Mouse (Mus musculus) ES-E14 (cell line): ENCODE results near the gene Vax1. TPM values are rescaled to one million over a fixed set of nuclear protein-coding genes. Genes with fewer than 3 reads are reported as not detected.

Source experiments
- DNase-seq: peaks from one replicate; pipeline ENCODE4 v3.0.0-alpha.2; 2013; ENCODE audit warnings: low read depth, low spot score
- H3K27ac ChIP-seq: 2 replicates; pipeline ENCODE4 v1.5.1; 2012; ENCODE audit warnings: low read depth, mild to moderate bottlenecking, low read length, moderate library complexity, mixed read lengths; ENCODE audit not compliant: poor library complexity, insufficient read depth, severe bottlenecking
- H3K36me3 ChIP-seq: 2 replicates; pipeline ENCODE4 v1.6.1; 2012; ENCODE audit warnings: mild to moderate bottlenecking, low read length, moderate library complexity, mixed read lengths; ENCODE audit not compliant: control insufficient read depth, poor library complexity, insufficient read depth, severe bottlenecking
- H3K4me1 ChIP-seq, 2 experiments: fragments of 150-350 bp in 1 of 2; sonication (generic) in 1 of 2; 2 replicates each; pipeline ENCODE4 v1.6.1; 2012; ENCODE audit warnings: low read length in 2 of 2, mild to moderate bottlenecking in 1 of 2, mixed read lengths in 1 of 2; ENCODE audit not compliant: control insufficient read depth in 2 of 2, insufficient read depth in 2 of 2, poor library complexity in 1 of 2
- H3K4me3 ChIP-seq, 2 experiments: fragments of 150-350 bp in 1 of 2; sonication (generic) in 1 of 2; 2 replicates each; pipeline ENCODE4 v1.5.1; 2012; ENCODE audit warnings: low read length in 2 of 2, low read depth in 1 of 2, mild to moderate bottlenecking in 1 of 2, mixed read lengths in 1 of 2; ENCODE audit not compliant: insufficient read depth in 1 of 2, poor library complexity in 1 of 2, severe bottlenecking in 1 of 2
- H3K9ac ChIP-seq: 2 replicates; pipeline ENCODE4 v1.6.1; 2012; ENCODE audit warnings: low read depth, mild to moderate bottlenecking, low read length, mixed read lengths; ENCODE audit not compliant: poor library complexity, insufficient read depth, severe bottlenecking
- H3K9me3 ChIP-seq: fragments of 150-350 bp; sonication (generic); 2 replicates; pipeline ENCODE4 v1.6.1; 2012; ENCODE audit warnings: low read depth, mild to moderate bottlenecking, low read length; ENCODE audit not compliant: control insufficient read depth, insufficient read depth
- CHD2 ChIP-seq: IDR thresholded peaks from 2 replicates; pipeline ENCODE4 v1.6.1; 2014; ENCODE audit warnings: mild to moderate bottlenecking, low read depth, low read length, inconsistent platforms
- HCFC1 ChIP-seq: IDR thresholded peaks from 2 replicates; pipeline ENCODE4 v1.6.1; 2012; ENCODE audit warnings: low read length, inconsistent platforms, borderline replicate concordance; ENCODE audit not compliant: insufficient read depth
- MAFK ChIP-seq: IDR thresholded peaks from 2 replicates; pipeline ENCODE4 v1.6.1; 2014; ENCODE audit warnings: mild to moderate bottlenecking, low read depth, low read length, inconsistent platforms; ENCODE audit not compliant: insufficient read depth
- ZC3H11A ChIP-seq: IDR thresholded peaks from 2 replicates; pipeline ENCODE4 v1.6.1; 2012; ENCODE audit warnings: low read depth, mild to moderate bottlenecking, inconsistent platforms, low read length, borderline replicate concordance
- ZNF384 ChIP-seq: IDR thresholded peaks from 2 replicates; pipeline ENCODE4 v1.6.1; 2012; ENCODE audit warnings: low read depth, low read length, inconsistent platforms
- in situ Hi-C, 2 experiments: fragments of 600-800 bp; cut with MboI; formaldehyde crosslinking; loops; one replicate each; pipeline ENCODE4 v1.15.1; 2025; ENCODE audit warnings: low sequenced_read_pairs in 2 of 2, inconsistent platforms in 1 of 2; ENCODE audit not compliant: unreplicated experiment in 2 of 2
- total RNA-seq: library from RNA; depleted of rRNA; stranded (reverse); fragments of 300-350 nt; gene quantifications from 2 replicates; pipeline ENCODE4 v1.2.3, GENCODE M21; 2012

Gene Vax1
- total RNA-seq, 1 experiment: not detected

- no peaks in the 10 kb centered on the region for H3K4me1 ChIP-seq
- H3K27ac ChIP-seq: no peak overlapping the region
- TF ChIP-seq ZNF384 (no peak), MAFK (no peak), HCFC1 (no peak), CHD2 (no peak), ZC3H11A (no peak)
- no peak for DNase-seq
- no peak overlapping the region for H3K9ac ChIP-seq
- in situ Hi-C loops: no loop called here
- H3K4me3 ChIP-seq: peak overlapping the region; percentile 5 to 33; a peak in 3 of 4 replicates
- H3K36me3 ChIP-seq: no peaks in the 10 kb centered on the region
- no peaks in the 10 kb centered on the region for H3K9me3 ChIP-seq
These were observed 24.3 kb upstream of the Vax1 start for GRCm38 (mm10) chr19:59193986-59194820.

GRCm38 (mm10) chr19:59193456-59193855, 23.6 kb upstream of the Vax1 start:
- in situ Hi-C loops: no loop called here
- H3K9ac ChIP-seq: no peak overlapping the region

GRCm38 (mm10) chr19:59192491-59192890, 22.6 kb upstream of the Vax1 start:
- Histone ChIP-seq H3K9me3 (no peaks in the 10 kb centered on the region), H3K4me1 (no peaks in the 10 kb centered on the region), H3K36me3 (no peaks in the 10 kb centered on the region), H3K4me3 (no peak overlapping the region), H3K27ac (no peak overlapping the region), H3K9ac (no peak overlapping the region)
- no peak for TF ChIP-seq HCFC1
- no peak for TF ChIP-seq MAFK
- no peak for TF ChIP-seq CHD2
- no peak for TF ChIP-seq ZNF384
- TF ChIP-seq ZC3H11A: no peak
- in situ Hi-C loops: no loop called here
- no peak for DNase-seq

More at GRCm38 (mm10) chr19:59193456-59193855, 23.6 kb upstream of the Vax1 start:
- H3K9me3 ChIP-seq: no peaks in the 10 kb centered on the region
- peak overlapping the region in 1 of 2 experiments; percentile 5; a peak in 1 of 4 replicates for H3K4me3 ChIP-seq
- H3K4me1 ChIP-seq: no peaks in the 10 kb centered on the region
- TF ChIP-seq HCFC1 (no peak), ZC3H11A (no peak), CHD2 (no peak), MAFK (no peak), ZNF384 (no peak)
- no peak overlapping the region for H3K27ac ChIP-seq
- no peak for DNase-seq
- no peaks in the 10 kb centered on the region for H3K36me3 ChIP-seq

GRCm38 (mm10) chr19:59191123-59191505, 21.3 kb upstream of the Vax1 start:
- Histone ChIP-seq H3K4me1 (no peaks in the 10 kb centered on the region), H3K9ac (no peak overlapping the region), H3K4me3 (no peak overlapping the region), H3K36me3 (no peaks in the 10 kb centered on the region), H3K27ac (no peak overlapping the region), H3K9me3 (no peaks in the 10 kb centered on the region)
- in situ Hi-C loops: no loop called here
- TF ChIP-seq ZC3H11A (no peak), CHD2 (no peak), HCFC1 (no peak), MAFK (no peak), ZNF384 (no peak)
- DNase-seq: no peak
